Mouse (Mus musculus): ENCODE measurements around the gene Amdhd2. TPM values are rescaled to one million over a fixed set of nuclear protein-coding genes. Genes with fewer than 3 reads are reported as not detected.

Gene Amdhd2
- total RNA-seq, 2 experiments from 2014 or later, result 20.7 to 22.8 TPM

GRCm38 (mm10) chr17:24199252-24199651 is 35.7 kb upstream of the Amdhd2 start:
- intact Hi-C loops (cut with DNase I), result no loop called here

GRCm38 (mm10) chr17:24197032-24197824 is 33.7 kb upstream of the Amdhd2 start:
- DNase-seq, result no peak
- intact Hi-C loops (cut with DNase I), result no loop called here

More at GRCm38 (mm10) chr17:24199252-24199651, 35.7 kb upstream of the Amdhd2 start:
- DNase-seq, result no peak

GRCm38 (mm10) chr17:24195349-24195748 is 31.8 kb upstream of the Amdhd2 start:
- no peak for DNase-seq
- intact Hi-C loops (cut with DNase I), result no loop called here

GRCm38 (mm10) chr17:24193769-24194168 is 30.2 kb upstream of the Amdhd2 start:
- no peak for DNase-seq
- intact Hi-C loops (cut with DNase I), result no loop called here

- intact Hi-C loops (cut with DNase I), result no loop called here
- DNase-seq, result no peak
These were observed 29.7 kb upstream of the Amdhd2 start for GRCm38 (mm10) chr17:24193268-24193667.

GRCm38 (mm10) chr17:24192848-24193247 is 29.3 kb upstream of the Amdhd2 start:
- no peak for DNase-seq
- intact Hi-C loops (cut with DNase I), result no loop called here

GRCm38 (mm10) chr17:24191481-24191880 is 27.9 kb upstream of the Amdhd2 start:
- intact Hi-C loops (cut with DNase I), result no loop called here

GRCm38 (mm10) chr17:24190934-24191333 is 27.4 kb upstream of the Amdhd2 start:
- DNase-seq, result no peak
- intact Hi-C loops (cut with DNase I), result no loop called here

More at GRCm38 (mm10) chr17:24191481-24191880, 27.9 kb upstream of the Amdhd2 start:
- no peak for DNase-seq

- DNase-seq, result no peak
- intact Hi-C loops (cut with DNase I), result loop anchor here (5.0 kb wide), 2 partner anchors 78 to 178 kb away; partner anchors contain the start of genes Abca17, Abca3 and Ccnf
These were observed 10.7 kb upstream of the Amdhd2 start for GRCm38 (mm10) chr17:24174259-24174658.

- intact Hi-C loops (cut with DNase I), result loop anchor here (1.0 to 5.0 kb wide), 4 partner anchors 79 to 217 kb away; partner anchors contain the start of genes Abca17, Abca3 and Ccnf
- DNase-seq, result peak; percentile 71 to 87
These were observed 9.9 kb upstream of the Amdhd2 start for GRCm38 (mm10) chr17:24173423-24173822.

GRCm38 (mm10) chr17:24171738-24172137 is 8.2 kb upstream of the Amdhd2 start:
- intact Hi-C loops (cut with DNase I), result loop anchor here (5.0 kb wide), 2 partner anchors 81 to 181 kb away; partner anchors contain the start of genes Abca17, Abca3 and Ccnf
- DNase-seq, result no peak

- DNase-seq, result no peak
- intact Hi-C loops (cut with DNase I), result loop anchor here (5.0 kb wide), 2 partner anchors 82 to 182 kb away; partner anchors contain the start of genes Abca17, Abca3 and Ccnf
These were observed 7.2 kb upstream of the Amdhd2 start for GRCm38 (mm10) chr17:24170729-24171128.

GRCm38 (mm10) chr17:24170125-24170524 is 6.6 kb upstream of the Amdhd2 start:
- intact Hi-C loops (cut with DNase I), result loop anchor here (5.0 kb wide), 2 partner anchors 82 to 182 kb away; partner anchors contain the start of genes Abca17, Abca3 and Ccnf
- no peak for DNase-seq

- peak; percentile 96 for DNase-seq
- intact Hi-C loops (cut with DNase I), result loop anchor here (5.0 kb wide), 2 partner anchors 83 to 183 kb away; partner anchors contain the start of genes Abca17, Abca3 and Ccnf
These were observed 5.9 kb upstream of the Amdhd2 start, which contains the start of gene Atp6v0c for GRCm38 (mm10) chr17:24169317-24170065. Gene Atp6v0c (minus strand): TSS chr17:24169702.

GRCm38 (mm10) chr17:24168590-24169277 is 5.2 kb upstream of the Amdhd2 start:
- DNase-seq, result peak in 1 of 2 experiments; percentile 69
- intact Hi-C loops (cut with DNase I), result no loop called here

- intact Hi-C loops (cut with DNase I), result loop anchor here (1.0 kb wide), 1 partner anchor 49 kb away; no protein-coding TSS in a partner anchor
- DNase-seq, result no peak
These were observed 4.4 kb upstream of the Amdhd2 start for GRCm38 (mm10) chr17:24167891-24168505.

- intact Hi-C loops (cut with DNase I), result loop anchor here (1.0 kb wide), 1 partner anchor 48 kb away; no protein-coding TSS in a partner anchor
These were observed 3.6 kb upstream of the Amdhd2 start for GRCm38 (mm10) chr17:24167120-24167519.

GRCm38 (mm10) chr17:24164566-24165259 is 1.1 kb upstream of the Amdhd2 start:
- intact Hi-C loops (cut with DNase I), result no loop called here
- DNase-seq, result no peak

More at GRCm38 (mm10) chr17:24167120-24167519, 3.6 kb upstream of the Amdhd2 start:
- DNase-seq, result no peak

- intact Hi-C loops (cut with DNase I), result no loop called here
- peak; percentile 38 to 48 for DNase-seq
These were observed 886 bp downstream of the Amdhd2 start for GRCm38 (mm10) chr17:24162584-24163175.

Data from heart, postnatal 10 days (tissue).